Mouse (Mus musculus) heart, embryonic 16.5 days (tissue): ENCODE results near the gene A730061H03Rik. TPM values are rescaled to one million over a fixed set of nuclear protein-coding genes. Genes with fewer than 3 reads are reported as not detected.
A peak's percentile ranks its signal among the peaks of the same experiment; 100 is the strongest.

Source experiments
- ATAC-seq: fragments of 200-750 bp; cut with Nextera tagmentation; replicated peaks from 2 replicates; pipeline ENCODE4 v1.8.0; 2017; ENCODE audit warnings: moderate number of reproducible peaks; ENCODE audit not compliant: insufficient read depth, low FRiP score; ENCODE audit errors: extremely low read depth
- H3K27ac ChIP-seq: fragments of 300-500 bp; sonication (generic); 2 replicates; pipeline ENCODE4 v1.5.1; 2014; ENCODE audit warnings: mild to moderate bottlenecking, low read length, control low read depth, moderate library complexity
- H3K27me3 ChIP-seq: fragments of 300-500 bp; sonication (generic); 2 replicates; pipeline ENCODE4 v1.6.1; 2014; ENCODE audit warnings: low read length, mixed read lengths; ENCODE audit not compliant: control insufficient read depth, insufficient read depth
- H3K36me3 ChIP-seq: fragments of 300-500 bp; sonication (generic); 2 replicates; pipeline ENCODE4 v1.6.1; 2014; ENCODE audit not compliant: control insufficient read depth, insufficient read depth
- H3K4me1 ChIP-seq: fragments of 300-500 bp; sonication (generic); 2 replicates; pipeline ENCODE4 v1.6.1; 2014; ENCODE audit warnings: low read length, mixed read lengths; ENCODE audit not compliant: control insufficient read depth, insufficient read depth
- H3K4me2 ChIP-seq: fragments of 300-500 bp; sonication (generic); 2 replicates; pipeline ENCODE4 v1.6.1; 2014; ENCODE audit warnings: low read depth, mild to moderate bottlenecking, control low read depth, low read length
- H3K4me3 ChIP-seq: fragments of 300-500 bp; sonication (generic); 2 replicates; pipeline ENCODE4 v1.5.1; 2014; ENCODE audit warnings: mild to moderate bottlenecking, control low read depth, low read length
- H3K9ac ChIP-seq: fragments of 300-500 bp; sonication (generic); 2 replicates; pipeline ENCODE4 v1.6.1; 2014; ENCODE audit warnings: low read length, control low read depth
- H3K9me3 ChIP-seq: fragments of 300-500 bp; sonication (generic); replicated peaks from 2 replicates; pipeline ENCODE4 v1.6.1; 2016; ENCODE audit warnings: low read length; ENCODE audit not compliant: control insufficient read depth
- whole genome bisulfite sequencing: fragments of 180-500 bp; shearing (Covaris S2); extraction: QIAGEN DNeasy Blood & Tissue Kit; methylation state at CpG from one replicate; pipeline ENCODE4 v1.1.7; 2014; 5-methylcytosine and 5-hydroxymethylcytosine counted together
- polyA plus RNA-seq: library from polyadenylated mRNA; unstranded; fragments of >200 nt; fragmentation: Nextera tagmentation; extraction: Ambion mirVana; gene quantifications from 2 replicates; pipeline ENCODE4 v1.2.1, GENCODE M21; 2015

A730061H03Rik gene
- polyA plus RNA-seq, 1 experiment from 2014 or later, result 1.2 TPM

GRCm38 (mm10) chr14:55576376-55576775, 16.2 kb upstream of the A730061H03Rik start:
- peak overlapping the region; percentile 72 for H3K4me2 ChIP-seq

GRCm38 (mm10) chr14:55575711-55576110, 15.5 kb upstream of the A730061H03Rik start:
- Histone ChIP-seq H3K4me2 (peak overlapping the region; percentile 72), H3K9ac (peak overlapping the region; percentile 79), H3K4me3 (peak overlapping the region; percentile 54)

More at GRCm38 (mm10) chr14:55576376-55576775, 16.2 kb upstream of the A730061H03Rik start:
- Histone ChIP-seq H3K27ac (peak overlapping the region; percentile 99), H3K36me3 (peaks cover 8% of the 10 kb centered on the region), H3K4me1 (peaks cover 24% of the 10 kb centered on the region), H3K9ac (peak overlapping the region; percentile 79), H3K4me3 (peak overlapping the region; percentile 54), H3K9me3 (no peaks in the 10 kb centered on the region), H3K27me3 (no peaks in the 10 kb centered on the region)
- no peak for ATAC-seq
- WGBS, result 57% methylated on average over 16 of the region's 16 CpGs

DNA sequence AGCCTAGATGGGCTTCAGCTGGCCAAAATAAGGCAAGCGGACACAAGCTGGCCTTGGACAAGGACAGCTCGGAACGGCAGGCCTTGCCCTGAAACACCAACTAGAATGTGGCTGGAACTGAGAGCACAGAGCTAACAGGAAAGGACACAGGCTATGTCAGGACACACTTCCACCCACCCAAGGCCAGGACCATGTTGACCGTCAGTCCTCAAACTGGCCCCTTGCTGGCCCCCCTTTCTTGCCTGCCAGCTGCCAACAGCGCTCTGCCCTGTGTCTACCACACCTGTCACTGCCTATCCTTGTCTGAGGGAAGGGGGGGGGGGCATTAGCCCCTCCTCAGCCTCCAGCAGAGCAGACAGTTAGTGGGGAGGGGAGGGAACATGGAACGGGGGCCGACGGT, 15.1 kb upstream of the A730061H03Rik start, which contains the start of gene Fitm1:
Gene Fitm1, plus strand, starts transcription at position 316 of the 400 bp plus-strand sequence.
- Histone ChIP-seq H3K4me3 (peak within 1 kb of the TSS; percentile 54), H3K36me3 (0 out of 2 replicates have a peak, but pooled peaks cover 2% of the 10 kb centered on the region), H3K27me3 (no peaks in the 10 kb centered on the region), H3K9ac (peak within 1 kb of the TSS; percentile 79), H3K4me2 (peak within 1 kb of the TSS; percentile 72), H3K4me1 (peaks cover 24% of the 10 kb centered on the region), H3K9me3 (no peaks in the 10 kb centered on the region), H3K27ac (peak within 1 kb of the TSS; percentile 99)
- peak; percentile 74 for ATAC-seq
- 31% methylated on average over 8 of the region's 8 CpGs for whole genome bisulfite sequencing

More at GRCm38 (mm10) chr14:55575711-55576110, 15.5 kb upstream of the A730061H03Rik start:
- Histone ChIP-seq H3K27ac (peak overlapping the region; percentile 99), H3K4me1 (peaks cover 24% of the 10 kb centered on the region), H3K36me3 (peaks cover 4% of the 10 kb centered on the region; the same call in 1 of the 2 replicates), H3K9me3 (no peaks in the 10 kb centered on the region), H3K27me3 (no peaks in the 10 kb centered on the region)
- 32% methylated on average over 13 of the region's 13 CpGs for WGBS
- peak; percentile 35; the same call in 1 of the 2 replicates for ATAC-seq

DNA sequence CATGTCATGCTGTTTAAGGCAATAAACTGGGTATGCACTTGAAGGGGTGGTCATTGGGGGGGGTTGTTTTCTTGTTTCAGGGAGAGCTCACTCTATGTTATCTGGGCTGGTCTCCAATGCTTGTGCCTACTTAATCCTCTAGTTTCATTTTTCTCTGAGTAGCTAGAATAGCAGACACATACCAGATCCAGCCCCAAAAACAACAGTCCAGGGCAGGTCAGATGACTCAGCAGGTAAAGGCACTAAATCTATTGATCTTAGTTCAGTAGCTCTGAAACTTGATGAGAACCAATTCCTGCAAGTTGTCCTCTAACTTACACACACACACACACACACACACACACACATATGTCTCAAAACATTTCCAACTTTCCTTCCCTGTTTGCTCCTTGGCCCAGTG, 11.6 kb upstream of the A730061H03Rik start:
- no peak overlapping the region for H3K9ac ChIP-seq
- no peak overlapping the region for H3K4me2 ChIP-seq
- peaks cover 9% of the 10 kb centered on the region for H3K4me1 ChIP-seq
- no peak for ATAC-seq
- H3K9me3 ChIP-seq, result no peaks in the 10 kb centered on the region
- H3K4me3 ChIP-seq, result no peak overlapping the region
- no peak overlapping the region for H3K27ac ChIP-seq
- H3K36me3 ChIP-seq, result peaks cover 19% of the 10 kb centered on the region
- H3K27me3 ChIP-seq, result no peaks in the 10 kb centered on the region

DNA sequence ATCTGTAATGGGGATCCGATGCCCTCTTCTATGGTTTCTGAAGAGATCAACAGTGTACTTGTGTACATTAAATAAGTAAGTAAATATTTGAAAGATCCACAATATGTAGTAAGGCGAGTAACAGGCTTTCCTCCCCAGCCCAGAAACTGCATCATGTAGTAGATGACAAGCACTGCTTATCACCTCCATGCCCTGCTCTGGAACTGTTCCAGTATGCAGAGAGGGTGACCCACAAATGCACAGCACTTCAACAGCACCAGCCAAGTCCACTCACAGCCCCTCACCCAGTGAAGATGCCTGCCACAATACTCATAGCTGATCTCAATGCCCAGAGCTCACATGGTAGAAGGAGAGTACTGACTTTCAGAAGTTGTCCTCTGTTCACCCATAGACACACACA, 10.4 kb upstream of the A730061H03Rik start:
- Histone ChIP-seq H3K4me3 (no peak overlapping the region), H3K27me3 (no peaks in the 10 kb centered on the region), H3K4me2 (no peak overlapping the region), H3K9ac (no peak overlapping the region), H3K36me3 (peaks cover 30% of the 10 kb centered on the region), H3K9me3 (no peaks in the 10 kb centered on the region), H3K4me1 (peaks cover 7% of the 10 kb centered on the region; the same call in 1 of the 2 replicates), H3K27ac (peak overlapping the region; percentile 37; the same call in 1 of the 2 replicates)
- no peak for ATAC-seq
- 68% methylated on average over 2 of the region's 2 CpGs for WGBS

DNA sequence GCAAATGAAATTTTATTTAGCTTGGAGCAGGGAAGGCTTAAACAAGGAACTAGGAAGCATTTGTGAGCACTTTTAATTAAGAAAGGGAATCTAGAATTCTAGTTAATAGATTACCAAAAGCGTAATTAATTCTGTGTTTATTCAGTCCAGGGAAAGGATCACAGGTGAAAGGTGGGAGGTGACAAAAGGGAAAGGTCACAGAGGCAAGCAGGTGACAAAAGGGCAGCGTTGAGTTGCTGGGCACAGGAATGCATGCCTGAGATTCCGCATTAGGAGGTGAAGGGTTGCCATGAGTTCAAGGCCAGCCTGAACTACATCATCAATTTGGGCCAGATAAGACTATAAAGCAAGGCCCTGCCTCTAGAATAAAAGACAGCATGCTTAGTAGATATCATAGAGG, 7.3 kb upstream of the A730061H03Rik start:
- Histone ChIP-seq H3K9me3 (no peaks in the 10 kb centered on the region), H3K36me3 (peaks cover 53% of the 10 kb centered on the region), H3K4me2 (no peak overlapping the region), H3K27me3 (no peaks in the 10 kb centered on the region), H3K9ac (no peak overlapping the region), H3K4me1 (no peaks in the 10 kb centered on the region), H3K27ac (no peak overlapping the region), H3K4me3 (no peak overlapping the region)
- 82% methylated on average over 3 of the region's 3 CpGs for WGBS
- ATAC-seq, result no peak

GRCm38 (mm10) chr14:55565748-55566147, 5.5 kb upstream of the A730061H03Rik start:
- WGBS, result 80% methylated on average over 3 of the region's 3 CpGs
- no peak overlapping the region for H3K27ac ChIP-seq
- no peaks in the 10 kb centered on the region for H3K9me3 ChIP-seq
- peaks cover 53% of the 10 kb centered on the region for H3K36me3 ChIP-seq
- no peak for ATAC-seq
- H3K4me2 ChIP-seq, result no peak overlapping the region
- H3K4me3 ChIP-seq, result no peak overlapping the region
- H3K4me1 ChIP-seq, result peaks cover 8% of the 10 kb centered on the region
- no peaks in the 10 kb centered on the region for H3K27me3 ChIP-seq
- no peak overlapping the region for H3K9ac ChIP-seq

GRCm38 (mm10) chr14:55563249-55563648, 3.0 kb upstream of the A730061H03Rik start:
- H3K27me3 ChIP-seq, result no peaks in the 10 kb centered on the region
- H3K9ac ChIP-seq, result no peak overlapping the region
- no peak overlapping the region for H3K27ac ChIP-seq
- WGBS, result 88% methylated on average over 11 of the region's 11 CpGs
- H3K4me2 ChIP-seq, result no peak overlapping the region
- peaks cover 10% of the 10 kb centered on the region for H3K4me1 ChIP-seq
- peaks cover 49% of the 10 kb centered on the region for H3K36me3 ChIP-seq
- H3K9me3 ChIP-seq, result no peaks in the 10 kb centered on the region
- no peak for ATAC-seq
- H3K4me3 ChIP-seq, result no peak overlapping the region

DNA sequence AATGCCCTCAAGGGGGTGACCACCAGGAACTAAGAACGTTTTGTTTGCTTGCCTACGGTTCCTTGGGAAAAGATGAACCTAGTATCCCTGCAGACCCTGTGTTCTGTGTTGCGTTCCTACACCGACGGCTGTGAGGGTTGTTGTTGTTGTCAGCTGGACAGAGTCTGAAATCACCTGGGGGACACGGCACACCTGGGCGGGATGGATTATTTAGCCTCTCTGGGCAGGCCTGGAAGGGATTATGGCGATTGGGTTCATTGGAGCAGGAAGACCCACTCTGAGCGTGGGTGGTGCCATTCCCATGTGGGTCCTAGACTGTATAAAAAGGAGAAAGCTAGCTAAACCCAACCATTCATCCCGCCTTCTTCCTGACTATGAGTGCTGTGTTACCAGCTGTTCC, 1.7 kb upstream of the A730061H03Rik start:
- no peaks in the 10 kb centered on the region for H3K27me3 ChIP-seq
- peak overlapping the region; percentile 85; the same call in 1 of the 2 replicates for H3K4me2 ChIP-seq
- H3K27ac ChIP-seq, result no peak overlapping the region
- peaks cover 10% of the 10 kb centered on the region for H3K4me1 ChIP-seq
- no peak overlapping the region for H3K4me3 ChIP-seq
- WGBS, result 84% methylated on average over 10 of the region's 10 CpGs
- peaks cover 35% of the 10 kb centered on the region for H3K36me3 ChIP-seq
- no peaks in the 10 kb centered on the region for H3K9me3 ChIP-seq
- no peak for ATAC-seq
- H3K9ac ChIP-seq, result no peak overlapping the region
